Mouse (Mus musculus) erythroblast, adult 5-6 weeks (primary cell): ENCODE data around the gene Ripor2. TPM values are rescaled to one million over a fixed set of nuclear protein-coding genes. Genes with fewer than 3 reads are reported as not detected.

ENCODE experiments used
- ATAC-seq: replicated peaks from 2 replicates; pipeline ENCODE4 v1.8.0; 2016; ENCODE audit warnings: moderate number of reproducible peaks, mild to moderate bottlenecking, moderate TSS enrichment, inconsistent platforms; ENCODE audit not compliant: poor library complexity, low FRiP score, severe bottlenecking
- total RNA-seq, 2 experiments: library from RNA; stranded (forward) in 1 of 2; stranded (reverse) in 1 of 2; fragments of 150-400 nt in 1 of 2; fragments of 200-764, 138-1000 nt in 1 of 2; gene quantifications; 2 replicates each; pipeline versions ENCODE4 v1.2.3 to v1.2.4; 2015 to 2017; ENCODE audit warnings: low replicate concordance in 2 of 2

Ripor2 gene
- total RNA-seq, 2 experiments from 2014 or later = 13.3 to 20.2 TPM

DNA sequence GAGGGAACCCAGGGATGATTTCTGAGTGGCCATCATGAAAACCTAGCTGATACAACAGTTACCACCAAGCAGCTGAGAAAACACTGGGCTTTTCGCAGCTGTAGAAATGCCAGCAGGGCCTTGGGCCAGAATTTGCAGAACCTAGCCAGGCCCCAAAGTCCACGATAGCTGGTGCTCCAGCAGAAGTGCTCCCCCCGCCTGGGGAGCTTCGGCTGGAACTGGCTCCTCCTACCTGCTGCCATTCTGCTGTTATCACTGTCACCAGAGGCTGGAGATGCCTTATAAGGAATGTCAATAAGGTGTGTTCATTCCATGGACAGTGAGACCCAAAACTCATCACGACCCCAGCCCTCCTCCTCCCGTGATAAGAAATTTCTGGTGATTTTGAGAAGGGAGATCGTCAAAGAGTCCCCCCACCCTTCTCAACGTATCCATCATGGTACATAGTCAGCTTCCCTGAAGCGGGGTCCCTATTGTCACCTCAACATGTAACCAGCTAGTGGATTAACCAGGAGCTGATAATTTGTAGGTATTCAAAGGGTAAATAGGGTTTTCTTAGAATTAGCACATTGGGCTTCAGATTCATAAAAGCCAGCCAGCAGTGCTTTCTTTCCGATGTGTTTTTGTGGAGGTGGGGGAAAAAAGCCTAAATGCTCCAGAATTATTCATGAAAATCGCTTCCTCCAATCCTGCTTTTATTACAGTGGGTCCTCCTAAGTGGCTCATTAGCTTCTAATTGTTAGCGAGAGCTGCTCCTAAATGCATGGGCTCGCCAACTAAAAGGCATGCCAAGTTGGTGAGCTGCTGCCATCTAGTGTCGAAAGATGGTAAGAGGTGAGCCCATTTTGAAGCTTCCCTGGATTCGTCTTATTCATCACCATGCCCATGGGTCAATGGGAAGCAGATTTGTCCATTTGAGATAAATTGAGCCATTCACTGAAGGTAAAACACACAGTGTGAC lies 105.0 kb downstream of the Ripor2 start:
- peak; percentile 86 for ATAC-seq

DNA sequence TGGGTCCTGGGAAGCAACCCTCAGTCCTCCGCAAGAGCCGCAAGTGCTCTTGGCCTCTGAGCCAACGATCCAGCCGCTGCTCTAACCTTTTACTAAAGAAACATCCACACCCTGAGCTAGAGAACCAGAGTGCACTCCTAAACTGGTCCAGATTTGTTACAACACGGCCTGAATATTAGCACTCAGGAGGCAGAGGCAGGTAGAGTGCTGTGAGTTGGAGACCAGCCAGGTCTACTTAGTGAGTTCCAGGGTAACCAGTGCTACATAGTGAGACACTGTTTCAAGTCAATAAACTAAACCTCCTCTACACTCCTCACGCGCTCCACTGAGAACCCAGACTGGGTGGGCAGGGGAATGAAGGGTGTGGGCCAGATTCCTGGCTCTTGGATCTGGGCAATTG lies 111.3 kb downstream of the Ripor2 start:
- no peak for ATAC-seq

DNA sequence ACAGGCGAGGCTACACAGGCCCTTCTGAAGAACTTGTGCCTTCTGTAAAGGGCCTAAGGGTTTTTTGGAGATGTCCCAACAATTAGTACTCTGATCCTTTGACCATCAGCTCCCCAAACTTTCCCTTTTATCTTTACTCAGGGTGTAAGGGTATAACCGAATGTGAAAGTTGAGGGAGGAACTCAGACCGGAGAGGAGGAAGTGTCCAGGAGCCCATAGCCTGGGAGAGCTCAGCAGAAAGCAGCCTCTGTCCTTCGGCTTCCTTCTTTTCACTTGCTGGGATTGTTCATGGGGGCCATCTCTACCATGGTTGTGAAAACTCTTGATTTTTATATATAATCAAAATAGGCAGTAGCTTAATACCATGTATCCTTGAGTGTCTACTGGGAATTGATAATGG lies 116.8 kb downstream of the Ripor2 start:
- no peak for ATAC-seq

DNA sequence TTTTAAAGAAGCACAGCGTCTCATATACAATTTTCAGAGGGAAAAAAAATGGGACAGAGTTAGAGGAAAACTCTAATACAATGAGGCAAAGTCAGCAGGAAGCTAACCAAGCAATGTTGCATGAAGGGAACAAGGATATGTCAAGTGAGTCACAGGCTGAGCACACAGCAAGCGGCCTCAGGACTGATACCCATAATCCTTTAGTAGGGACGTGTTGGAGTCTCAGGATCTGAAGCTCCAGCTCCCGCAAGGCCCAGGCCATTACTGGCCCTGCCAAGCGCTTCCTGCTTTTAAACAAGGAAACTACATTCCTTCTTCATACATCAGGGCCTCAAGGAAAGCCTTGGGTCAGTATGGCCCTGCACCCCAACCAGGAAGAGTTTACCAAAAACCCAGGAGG lies 120.1 kb downstream of the Ripor2 start:
- no peak for ATAC-seq

DNA sequence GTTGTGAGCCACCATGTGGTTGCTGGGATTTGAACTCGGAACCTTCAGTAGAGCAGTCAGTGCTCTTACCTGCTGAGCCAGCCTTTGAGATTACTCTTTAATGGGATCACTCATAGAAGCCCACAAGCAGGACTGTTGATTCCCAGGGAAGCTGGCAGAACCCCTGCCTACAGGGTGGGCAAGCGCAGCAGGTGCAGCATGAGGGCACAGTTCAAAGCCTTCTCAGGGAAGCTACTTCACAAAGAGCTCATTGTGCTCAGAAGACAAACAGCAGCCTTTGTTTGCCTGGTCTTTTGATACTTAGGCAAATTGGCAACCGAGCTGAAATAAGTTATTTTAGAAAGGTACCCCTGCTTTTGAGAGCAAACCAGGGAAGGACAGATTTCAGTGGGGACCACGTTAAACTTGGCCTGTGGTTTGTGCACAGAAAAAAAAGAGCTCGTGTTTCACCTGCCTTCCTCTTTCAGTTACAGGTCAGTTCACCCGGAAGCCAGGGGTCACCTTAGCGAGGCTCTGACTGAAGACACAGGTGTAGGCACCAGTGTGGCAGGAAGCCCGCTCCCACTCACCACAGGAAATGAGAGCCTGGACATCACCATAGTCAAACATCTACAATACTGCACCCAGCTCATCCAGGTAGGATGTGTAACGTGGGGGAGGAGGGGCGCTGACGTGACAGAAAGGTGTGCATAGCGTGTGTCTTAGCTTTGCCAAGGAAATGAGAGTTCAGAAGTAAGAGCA lies 127.8 kb downstream of the Ripor2 start:
- ATAC-seq = no peak

DNA sequence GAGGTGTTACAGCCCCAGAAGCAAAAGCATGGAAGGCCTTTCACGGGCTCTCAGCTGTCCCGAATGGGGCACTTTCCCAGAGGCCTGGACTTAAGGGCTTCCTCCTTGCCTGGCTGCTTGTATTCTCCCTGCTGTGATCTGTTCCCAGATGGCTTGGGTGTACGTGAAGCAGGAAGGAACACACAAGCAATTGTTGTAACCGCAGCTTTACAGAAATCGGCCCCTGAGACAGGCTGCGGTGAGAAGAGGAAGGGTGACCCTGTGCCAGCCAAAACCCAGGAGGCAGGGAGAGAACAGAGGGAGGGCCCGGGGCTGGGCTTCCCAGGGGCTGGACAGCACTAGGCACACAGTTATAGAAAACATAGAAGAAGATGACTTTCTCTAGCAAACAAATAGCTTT lies 129.0 kb downstream of the Ripor2 start:
- ATAC-seq = no peak

DNA sequence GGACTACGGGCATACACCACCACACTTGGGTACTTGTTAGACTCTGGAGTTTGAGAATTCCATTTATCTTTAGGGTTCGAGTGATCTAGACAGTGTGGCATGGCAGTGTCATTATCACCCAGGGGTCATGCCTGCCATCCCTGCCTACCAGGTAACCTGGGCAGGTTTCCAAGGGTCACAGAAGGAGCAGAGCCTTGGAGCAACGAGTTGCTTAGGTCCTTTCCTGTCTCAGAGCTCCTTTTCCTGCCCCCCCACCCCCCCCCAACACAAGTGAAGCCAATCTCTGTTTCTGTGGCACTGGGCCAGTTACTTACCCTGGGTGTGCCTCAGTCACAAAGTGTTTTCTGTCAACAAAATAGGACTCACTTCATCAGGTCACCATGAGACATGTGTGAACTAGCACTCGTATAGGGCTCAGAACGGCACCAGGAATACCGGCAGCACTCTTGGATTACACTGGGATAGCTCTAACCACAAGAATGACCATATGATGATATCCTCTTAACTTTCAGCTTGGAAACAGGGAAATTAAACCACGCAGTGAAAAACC lies 130.7 kb downstream of the Ripor2 start:
- ATAC-seq = no peak

DNA sequence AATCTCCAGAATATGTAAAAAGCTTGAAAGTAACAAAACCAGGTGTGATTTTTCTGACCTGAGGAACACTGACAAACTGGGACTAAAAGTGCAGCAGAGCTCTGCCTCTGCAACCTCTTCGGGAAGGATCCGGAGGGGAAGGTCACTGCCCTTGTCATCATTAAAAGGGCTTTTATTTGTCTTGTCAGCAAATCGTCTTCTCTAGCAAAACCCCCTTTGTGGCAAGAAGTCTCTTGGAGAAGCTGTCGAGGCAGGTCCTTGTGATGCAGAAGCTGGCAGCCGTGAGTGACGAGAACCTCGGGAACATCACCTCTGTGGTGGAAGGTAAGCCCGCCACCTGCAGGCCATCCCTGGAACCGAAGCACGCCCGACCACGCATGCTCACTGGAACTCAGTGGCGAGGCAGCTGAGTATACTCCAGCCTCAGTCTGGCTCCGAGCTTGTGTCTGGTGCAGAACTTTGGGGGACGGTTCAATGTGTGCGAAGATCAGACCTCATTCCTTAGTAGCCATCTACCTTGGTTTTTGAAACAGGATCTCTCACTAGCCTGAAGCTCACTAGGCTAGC lies 131.5 kb downstream of the Ripor2 start:
- ATAC-seq = peak; percentile 89

DNA sequence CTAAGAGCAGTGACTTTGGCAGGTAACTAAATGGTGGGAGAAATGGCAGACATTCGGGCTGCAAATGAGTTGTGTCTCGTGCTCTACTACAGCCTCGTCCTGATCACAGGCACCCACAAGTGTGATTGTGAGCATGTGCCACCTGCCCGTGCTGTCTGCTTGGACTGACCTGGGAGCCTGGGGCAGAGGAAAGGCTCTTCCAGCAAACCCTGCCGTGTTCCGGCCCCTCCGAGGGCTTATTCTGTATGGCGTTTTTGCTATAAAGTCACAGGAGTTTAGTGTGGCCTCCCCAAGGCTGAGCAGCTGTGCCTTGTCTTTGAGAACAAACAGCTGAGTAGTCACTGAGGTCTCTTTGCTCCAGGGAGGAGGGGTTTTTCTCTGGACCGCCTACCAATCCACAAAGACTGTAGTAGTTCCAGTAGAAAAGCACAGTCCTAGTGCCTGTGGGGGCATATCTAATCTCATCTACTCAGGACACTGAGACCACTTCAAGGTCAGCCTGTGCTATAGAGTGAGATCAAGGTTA lies 132.4 kb downstream of the Ripor2 start:
- ATAC-seq = no peak

DNA sequence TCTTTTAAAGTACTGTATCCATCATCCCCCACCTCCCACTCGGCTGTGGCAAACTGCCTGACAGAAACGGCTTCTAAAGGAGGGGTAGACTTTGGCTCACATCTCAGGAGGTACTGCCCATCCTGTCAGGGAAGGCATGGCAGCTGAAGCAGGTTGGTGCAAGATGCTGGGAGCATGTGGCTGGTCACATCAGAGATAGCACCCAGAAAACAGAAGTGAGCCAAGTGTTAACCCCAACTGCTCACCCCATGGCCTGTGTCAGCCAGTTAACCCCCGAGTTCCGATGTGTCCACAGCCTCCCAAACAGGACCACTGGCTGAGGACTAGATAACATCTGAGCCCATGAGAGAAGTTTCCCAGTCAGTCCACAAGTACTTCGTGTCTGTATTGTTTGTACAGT lies 133.6 kb downstream of the Ripor2 start:
- ATAC-seq = no peak

DNA sequence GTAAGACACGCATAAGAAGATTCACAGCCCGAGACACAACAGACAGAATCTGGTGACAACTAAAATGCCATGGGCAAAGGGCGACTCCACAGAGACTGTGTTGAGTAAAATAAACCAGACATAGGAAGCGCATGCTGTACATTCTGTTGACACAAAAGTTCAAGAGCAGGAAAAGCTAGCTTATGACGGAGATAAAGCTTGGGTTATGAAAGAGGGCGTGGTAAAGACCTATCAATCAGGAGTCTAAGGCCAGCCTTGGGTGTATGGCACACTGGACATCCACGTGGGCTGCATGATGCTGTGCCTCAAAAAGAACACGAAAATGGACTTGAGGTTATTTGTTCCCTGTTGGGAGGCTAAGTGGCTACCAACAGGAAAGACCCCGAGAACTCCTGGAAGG lies 134.5 kb downstream of the Ripor2 start:
- ATAC-seq = no peak

DNA sequence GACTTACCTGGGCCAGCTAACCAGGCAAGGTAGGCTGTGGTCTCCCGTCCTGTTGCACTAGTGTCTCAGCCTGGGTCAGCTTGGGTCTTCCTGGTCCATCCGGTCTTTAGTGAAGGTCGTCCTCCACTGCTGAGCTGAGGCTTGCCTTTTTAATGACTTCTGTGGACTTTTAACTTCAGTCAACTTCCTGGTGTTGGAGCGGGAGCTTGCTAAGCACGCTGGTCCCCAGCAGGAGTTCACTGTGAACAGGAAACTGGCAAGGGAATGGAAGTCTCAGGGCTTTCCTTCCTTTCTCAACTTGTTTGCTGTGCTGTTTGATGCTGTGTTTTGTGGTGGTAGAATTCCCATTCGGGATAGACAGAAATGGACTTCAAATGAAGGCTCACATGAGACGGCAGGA lies 135.7 kb downstream of the Ripor2 start:
- no peak for ATAC-seq

DNA sequence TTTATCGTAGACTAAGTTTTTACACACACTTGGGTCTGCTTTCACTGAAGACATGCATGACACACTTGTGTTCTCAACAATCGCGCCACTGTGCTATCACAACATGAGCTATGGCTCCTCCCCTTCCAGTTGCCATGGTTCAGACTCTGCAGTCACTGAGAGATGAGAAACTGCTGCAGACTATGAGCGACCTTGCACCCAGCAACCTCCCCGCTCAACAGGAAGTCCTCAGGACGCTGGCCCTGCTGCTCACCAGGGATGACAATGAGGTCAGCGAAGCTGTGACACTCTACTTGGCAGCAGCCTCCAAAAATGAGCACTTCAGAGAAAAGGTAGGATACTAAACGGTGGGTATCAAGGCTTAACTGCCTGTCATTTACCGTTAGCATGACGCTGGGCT lies 139.5 kb downstream of the Ripor2 start:
- no peak for ATAC-seq

DNA sequence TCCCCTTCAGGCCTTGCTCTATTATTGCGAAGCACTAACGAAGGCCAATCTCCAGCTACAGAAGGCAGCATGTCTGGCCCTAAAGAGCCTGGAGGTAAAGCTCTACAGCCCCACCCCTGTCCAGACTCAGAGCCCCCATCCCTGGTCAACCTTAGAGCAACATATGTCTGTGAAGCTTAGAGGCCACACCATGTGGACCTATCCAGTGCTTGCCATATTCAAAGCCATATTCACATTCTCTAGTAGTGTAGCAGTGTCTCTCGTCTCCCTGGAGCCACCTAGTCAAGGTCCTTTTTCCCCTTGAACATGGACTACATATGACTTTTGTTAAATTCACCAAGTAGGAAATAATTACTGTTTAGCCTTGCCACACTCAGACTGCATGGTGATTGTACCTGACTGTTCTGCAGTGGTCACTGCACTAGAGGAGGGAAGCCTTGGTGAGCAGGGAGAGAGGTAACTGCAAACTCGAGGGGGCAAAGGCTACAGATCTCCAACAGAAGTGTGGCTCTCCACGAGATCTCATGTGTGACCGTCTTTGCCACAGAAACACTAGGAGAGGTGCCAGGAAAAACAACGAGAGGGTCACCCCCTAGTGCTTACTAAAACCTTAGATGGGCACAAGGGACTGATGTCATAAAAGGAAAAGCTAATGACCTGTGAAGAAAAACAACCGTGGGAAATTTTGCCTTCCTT lies 141.9 kb downstream of the Ripor2 start:
- ATAC-seq = no peak

DNA sequence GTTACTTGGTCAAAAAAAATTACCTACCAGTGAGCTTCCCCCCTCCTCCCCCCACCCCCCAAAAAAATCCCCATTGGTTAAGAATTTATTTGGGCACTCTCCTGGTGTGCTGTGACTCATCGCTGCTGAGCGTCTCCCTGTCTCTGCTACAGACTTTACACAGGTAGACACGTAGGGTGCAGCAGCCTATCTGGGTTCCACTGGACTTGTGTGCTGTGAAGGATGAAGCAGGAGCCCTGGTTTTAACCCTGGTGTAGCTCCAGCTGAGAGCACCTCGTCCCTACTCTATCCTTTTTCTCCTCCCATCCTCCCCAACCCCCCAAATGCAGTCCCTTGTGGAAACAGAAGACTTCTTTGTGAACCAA lies 142.4 kb downstream of the Ripor2 start:
- ATAC-seq = no peak

DNA sequence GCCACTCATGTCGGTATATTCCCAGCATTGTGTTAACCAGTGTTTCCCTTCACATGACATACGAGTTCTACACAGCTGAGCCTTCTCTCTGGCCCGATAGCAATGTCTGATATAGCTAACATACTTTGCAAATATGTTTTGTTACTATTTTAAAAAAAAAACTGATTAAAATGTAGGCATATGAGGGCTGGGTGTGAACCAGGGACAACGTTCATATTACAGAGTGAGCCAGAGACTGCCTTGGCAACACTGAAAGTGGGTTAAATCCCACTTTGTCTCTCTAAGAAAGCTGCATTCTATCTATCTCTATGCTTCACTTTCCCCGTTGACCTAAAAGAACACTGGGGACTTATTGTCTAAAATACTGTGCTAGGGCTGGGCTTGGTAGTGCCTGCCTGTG lies 147.1 kb downstream of the Ripor2 start:
- no peak for ATAC-seq

DNA sequence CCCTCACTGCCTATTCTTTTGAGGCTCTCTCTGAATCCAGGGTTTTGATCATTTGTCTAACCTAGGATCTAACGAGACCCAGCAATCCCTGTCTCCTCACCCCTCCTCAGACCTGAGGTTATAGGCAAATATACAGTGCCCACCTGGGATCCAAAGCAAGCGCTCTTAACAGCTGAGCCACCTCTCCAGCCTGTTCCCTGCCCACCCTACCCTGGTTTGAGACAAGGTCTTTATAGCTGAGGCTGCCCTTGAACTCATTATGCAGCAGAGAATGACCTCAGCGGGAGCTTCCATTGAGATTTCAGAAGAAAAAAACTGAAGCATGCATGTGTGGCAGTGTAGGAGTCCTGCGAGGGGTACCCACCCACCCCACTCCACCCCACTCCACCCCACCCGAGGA lies 152.5 kb downstream of the Ripor2 start:
- ATAC-seq = no peak

DNA sequence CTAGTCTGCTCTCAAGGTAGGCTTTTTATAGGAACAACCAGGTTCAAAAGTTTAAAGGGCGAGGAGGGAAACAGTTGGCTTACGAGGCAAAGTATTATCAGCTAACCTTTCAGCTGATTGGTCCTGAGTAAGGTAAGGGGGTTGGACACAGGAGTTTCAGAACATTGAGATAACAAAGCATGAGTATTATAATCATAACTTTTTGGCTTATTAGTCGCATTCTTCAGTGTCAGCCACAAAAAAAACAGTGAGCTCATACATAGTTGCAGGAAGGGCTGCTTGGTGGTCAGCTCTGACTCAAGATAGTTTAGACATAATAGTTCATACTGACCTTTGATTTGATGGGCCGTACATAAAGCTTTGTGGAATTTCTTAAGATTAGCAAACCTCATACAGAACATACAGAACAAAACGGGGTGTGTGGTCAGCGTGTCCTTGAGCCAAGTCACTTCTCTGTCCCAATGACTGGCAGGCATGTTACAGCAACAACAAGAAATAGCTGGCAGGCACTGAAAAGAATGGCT lies 153.7 kb downstream of the Ripor2 start:
- ATAC-seq = no peak

DNA sequence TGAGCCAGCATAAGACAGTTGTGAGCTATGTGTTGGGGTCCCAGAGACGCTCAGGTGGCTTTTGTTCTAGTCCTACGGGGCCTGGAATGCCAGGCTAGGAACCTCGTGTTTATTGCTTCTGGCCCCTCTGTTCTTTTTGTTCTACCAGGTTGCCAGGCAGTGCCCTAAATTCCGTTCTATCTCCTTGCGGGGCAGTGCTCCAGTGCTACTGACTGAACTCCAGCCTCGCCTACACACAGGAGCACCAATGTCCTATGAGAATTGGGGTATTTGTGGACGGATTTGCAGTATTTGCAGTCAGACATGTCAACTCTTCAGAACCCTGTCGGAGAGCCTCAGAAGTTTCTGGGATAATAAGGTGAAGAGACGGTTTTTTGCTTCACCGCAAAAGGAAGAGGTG lies 159.0 kb downstream of the Ripor2 start, which contains the start of gene Armh2:
Gene Armh2, plus strand, starts transcription at position 205 of the 400 bp plus-strand sequence.
- no peak for ATAC-seq
